Mouse (Mus musculus): ENCODE measurements at regions not wholly inside any gene's neighbourhood (a gene's known extent, or its start where the extent isn't known, plus 50 kb on each side); places are given as distances from the start of the nearest gene placed in this dataset.

DNA sequence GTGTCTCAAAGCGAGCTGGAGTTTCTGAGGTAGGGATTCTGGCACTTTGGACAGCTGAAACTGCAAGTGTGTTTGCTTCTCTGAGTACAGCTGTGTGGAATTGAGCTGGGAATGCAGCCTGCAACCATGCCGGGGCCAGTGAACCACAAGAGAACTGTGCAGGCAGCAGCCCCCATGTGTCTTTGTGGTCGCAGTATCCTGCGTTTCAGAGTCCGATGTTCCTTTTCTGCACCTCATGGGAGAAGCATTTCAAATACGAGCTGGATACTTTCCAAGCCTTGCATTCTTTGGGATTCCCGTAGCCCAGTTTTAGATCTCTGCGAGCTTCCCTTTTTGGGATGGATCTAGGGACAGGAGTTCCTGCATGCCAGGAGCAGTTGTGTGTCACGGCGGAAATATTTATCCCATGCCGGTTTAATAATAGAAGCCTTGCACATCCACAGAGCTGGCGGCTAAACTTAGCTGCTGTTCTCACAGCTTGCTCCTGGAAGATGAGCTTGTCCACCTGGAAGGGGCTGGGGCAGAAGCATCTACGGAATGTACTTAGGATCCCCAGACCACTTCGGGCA is 233.3 kb downstream of the Gadd45g start:
- H3K36me3 ChIP-seq = no peaks in the 10 kb centered on the region
- no peak overlapping the region for H3K27ac ChIP-seq (replicated peaks)
- 0 out of 2 replicates have a peak, but pooled peaks cover 7% of the 10 kb centered on the region for H3K4me1 ChIP-seq
- WGBS = 56% methylated on average over 14 of the region's 14 CpGs
- no peaks in the 10 kb centered on the region for H3K27me3 ChIP-seq (replicated peaks)
- H3K4me3 ChIP-seq (replicated peaks) = no peak overlapping the region
- no peak for ATAC-seq (ENCODE audit: low FRiP score)
- no peak overlapping the region for H3K9ac ChIP-seq (replicated peaks)
- peak overlapping the region; percentile 20; the same call in 1 of the 2 replicates for H3K4me2 ChIP-seq
- no peaks in the 10 kb centered on the region for H3K9me3 ChIP-seq (replicated peaks)

GRCm38 (mm10) chr13:52083601-52084455 is 237.3 kb downstream of the Gadd45g start:
- no peaks in the 10 kb centered on the region for H3K9me3 ChIP-seq (replicated peaks)
- no peak overlapping the region for H3K27ac ChIP-seq (replicated peaks)
- no peak overlapping the region for H3K9ac ChIP-seq (replicated peaks)
- 71% methylated on average over 9 of the region's 9 CpGs for WGBS
- H3K27me3 ChIP-seq (replicated peaks) = no peaks in the 10 kb centered on the region
- ATAC-seq (ENCODE audit: low FRiP score) = no peak
- no peak overlapping the region for H3K4me3 ChIP-seq (replicated peaks)
- 0 out of 2 replicates have a peak, but pooled peaks cover 7% of the 10 kb centered on the region for H3K4me1 ChIP-seq
- H3K36me3 ChIP-seq = no peaks in the 10 kb centered on the region
- no peak overlapping the region for H3K4me2 ChIP-seq

- Histone ChIP-seq H3K36me3 (no peaks in the 10 kb centered on the region), H3K27me3 (replicated peaks) (no peaks in the 10 kb centered on the region), H3K27ac (replicated peaks) (no peak overlapping the region), H3K9ac (replicated peaks) (no peak overlapping the region), H3K4me1 (0 out of 2 replicates have a peak, but pooled peaks cover under 1% of the 10 kb centered on the region), H3K9me3 (replicated peaks) (no peaks in the 10 kb centered on the region), H3K4me2 (no peak overlapping the region), H3K4me3 (replicated peaks) (no peak overlapping the region)
- ATAC-seq (ENCODE audit: low FRiP score) = no peak
- WGBS = 28% methylated on average over 3 of the region's 3 CpGs
These were observed 238.6 kb downstream of the Gadd45g start for GRCm38 (mm10) chr13:52085110-52085509.

DNA sequence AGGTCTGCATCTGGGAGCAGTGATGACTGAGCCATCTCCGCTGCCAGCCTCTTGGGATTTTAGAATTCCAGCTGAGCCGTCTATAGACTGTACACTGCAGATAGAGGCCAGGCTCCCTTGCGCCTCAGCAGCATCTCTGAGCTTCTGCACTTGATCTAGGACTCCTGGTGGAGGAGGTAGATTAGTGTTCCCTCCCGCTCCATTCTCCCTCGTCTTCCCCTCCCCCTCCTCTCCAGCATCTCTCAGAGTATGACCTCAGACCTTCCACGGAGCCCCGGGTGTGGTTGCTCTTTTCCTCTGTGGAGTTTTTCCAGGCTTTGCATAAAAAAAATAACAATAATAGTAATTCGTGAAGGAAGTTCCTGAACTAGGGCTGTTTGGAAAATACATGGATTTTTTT is 241.8 kb downstream of the Gadd45g start:
- H3K27me3 ChIP-seq (replicated peaks) = no peaks in the 10 kb centered on the region
- H3K36me3 ChIP-seq = no peaks in the 10 kb centered on the region
- WGBS = 48% methylated on average over 8 of the region's 8 CpGs
- H3K4me3 ChIP-seq (replicated peaks) = no peak overlapping the region
- H3K9ac ChIP-seq (replicated peaks) = no peak overlapping the region
- H3K4me1 ChIP-seq = no peaks in the 10 kb centered on the region
- no peak overlapping the region for H3K27ac ChIP-seq (replicated peaks)
- H3K4me2 ChIP-seq = no peak overlapping the region
- H3K9me3 ChIP-seq (replicated peaks) = no peaks in the 10 kb centered on the region
- no peak for ATAC-seq (ENCODE audit: low FRiP score)

GRCm38 (mm10) chr13:52090365-52090764 is 243.9 kb downstream of the Gadd45g start:
- 73% methylated on average over 4 of the region's 4 CpGs for WGBS
- H3K27me3 ChIP-seq (replicated peaks) = no peaks in the 10 kb centered on the region
- no peak for ATAC-seq (ENCODE audit: low FRiP score)
- no peak overlapping the region for H3K27ac ChIP-seq (replicated peaks)
- no peaks in the 10 kb centered on the region for H3K36me3 ChIP-seq
- no peaks in the 10 kb centered on the region for H3K4me1 ChIP-seq
- H3K9ac ChIP-seq (replicated peaks) = no peak overlapping the region
- no peaks in the 10 kb centered on the region for H3K9me3 ChIP-seq (replicated peaks)
- H3K4me2 ChIP-seq = no peak overlapping the region
- H3K4me3 ChIP-seq (replicated peaks) = no peak overlapping the region

DNA sequence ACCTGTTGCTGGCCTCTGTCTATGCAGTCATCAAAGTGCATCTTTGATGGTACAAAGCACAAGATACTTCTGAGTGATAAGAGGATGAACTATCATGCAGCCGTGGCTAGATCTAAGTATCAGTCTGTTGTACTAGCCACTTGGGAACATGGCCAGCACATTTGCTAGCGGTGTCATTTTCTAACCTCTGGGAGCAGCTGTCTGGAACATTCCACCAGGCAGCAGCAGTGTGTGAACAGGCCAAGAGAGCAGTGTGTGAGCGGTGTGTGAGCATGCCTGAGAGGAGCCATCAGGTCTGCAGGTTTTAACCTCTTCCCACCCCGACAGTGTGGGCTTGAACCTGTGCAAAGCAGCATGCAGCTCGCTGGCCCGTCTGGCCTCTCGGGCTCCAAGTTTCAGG is 248.3 kb downstream of the Gadd45g start:
- no peaks in the 10 kb centered on the region; the same call in 1 of the 2 replicates for H3K27me3 ChIP-seq (replicated peaks)
- H3K4me3 ChIP-seq (replicated peaks) = no peak overlapping the region
- no peaks in the 10 kb centered on the region for H3K36me3 ChIP-seq
- ATAC-seq (ENCODE audit: low FRiP score) = no peak
- H3K4me1 ChIP-seq = no peaks in the 10 kb centered on the region
- 80% methylated on average over 7 of the region's 7 CpGs for WGBS
- no peak overlapping the region for H3K27ac ChIP-seq (replicated peaks)
- H3K9me3 ChIP-seq (replicated peaks) = no peaks in the 10 kb centered on the region
- H3K4me2 ChIP-seq = no peak overlapping the region
- no peak overlapping the region for H3K9ac ChIP-seq (replicated peaks)

GRCm38 (mm10) chr13:52096506-52096905 is 250.0 kb downstream of the Gadd45g start:
- Histone ChIP-seq H3K9ac (replicated peaks) (no peak overlapping the region), H3K4me3 (replicated peaks) (no peak overlapping the region), H3K27me3 (replicated peaks) (no peaks in the 10 kb centered on the region; the same call in 1 of the 2 replicates), H3K9me3 (replicated peaks) (no peaks in the 10 kb centered on the region), H3K36me3 (no peaks in the 10 kb centered on the region), H3K4me2 (no peak overlapping the region), H3K27ac (replicated peaks) (no peak overlapping the region), H3K4me1 (peaks cover 5% of the 10 kb centered on the region; the same call in 1 of the 2 replicates)
- 75% methylated on average over 7 of the region's 7 CpGs for WGBS
- no peak for ATAC-seq (ENCODE audit: low FRiP score)

- Histone ChIP-seq H3K36me3 (no peaks in the 10 kb centered on the region), H3K4me3 (replicated peaks) (no peak overlapping the region), H3K9ac (replicated peaks) (no peak overlapping the region), H3K27ac (replicated peaks) (no peak overlapping the region), H3K9me3 (replicated peaks) (no peaks in the 10 kb centered on the region), H3K27me3 (replicated peaks) (peaks cover 3% of the 10 kb centered on the region; the same call in 1 of the 2 replicates), H3K4me2 (no peak overlapping the region), H3K4me1 (peaks cover 20% of the 10 kb centered on the region)
- WGBS = 45% methylated on average over 9 of the region's 9 CpGs
- no peak for ATAC-seq (ENCODE audit: low FRiP score)
These were observed 259.6 kb downstream of the Gadd45g start for GRCm38 (mm10) chr13:52105989-52106642.

DNA sequence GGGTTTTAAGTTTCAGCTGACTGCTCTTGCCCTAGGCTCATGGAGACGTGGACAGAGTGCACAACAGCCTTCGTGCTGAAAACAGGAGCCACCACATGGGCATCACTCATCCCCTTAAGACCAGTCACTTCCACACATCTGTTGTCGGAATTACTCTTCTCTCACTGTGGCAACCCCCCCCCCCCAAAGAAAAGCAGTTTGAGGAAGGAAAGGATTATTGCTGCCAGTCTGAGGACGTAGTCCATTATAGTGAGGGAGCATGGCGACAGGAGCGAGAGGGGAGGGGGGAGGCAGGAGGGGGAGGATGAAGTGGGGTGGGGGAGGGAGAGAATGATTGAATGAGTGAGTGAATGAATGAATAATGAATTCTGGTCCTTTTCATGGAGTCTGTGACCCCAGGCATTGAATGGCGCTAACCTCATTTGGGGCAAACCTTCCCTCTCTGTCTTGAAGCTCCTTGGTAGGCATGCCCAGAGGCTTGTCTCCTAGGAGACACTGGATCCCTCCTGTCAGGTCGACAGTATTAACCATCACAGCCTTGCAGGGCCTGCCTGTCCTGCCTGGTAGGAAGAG is 262.0 kb downstream of the Gadd45g start:
- Histone ChIP-seq H3K9ac (replicated peaks) (no peak overlapping the region), H3K9me3 (replicated peaks) (no peaks in the 10 kb centered on the region), H3K36me3 (no peaks in the 10 kb centered on the region), H3K27ac (replicated peaks) (no peak overlapping the region), H3K4me1 (peaks cover 29% of the 10 kb centered on the region), H3K4me2 (no peak overlapping the region), H3K27me3 (replicated peaks) (no peaks in the 10 kb centered on the region; the same call in 1 of the 2 replicates), H3K4me3 (replicated peaks) (no peak overlapping the region)
- ATAC-seq (ENCODE audit: low FRiP score) = no peak
- 10% methylated on average over 8 of the region's 8 CpGs for WGBS

GRCm38 (mm10) chr13:52109039-52109759 is 262.7 kb downstream of the Gadd45g start:
- Histone ChIP-seq H3K4me2 (no peak overlapping the region), H3K27me3 (replicated peaks) (no peaks in the 10 kb centered on the region; the same call in 1 of the 2 replicates)

GRCm38 (mm10) chr13:52110750-52111149 is 264.3 kb downstream of the Gadd45g start:
- Histone ChIP-seq H3K4me2 (no peak overlapping the region), H3K9me3 (replicated peaks) (no peaks in the 10 kb centered on the region), H3K4me1 (peaks cover 34% of the 10 kb centered on the region), H3K4me3 (replicated peaks) (no peak overlapping the region), H3K36me3 (no peaks in the 10 kb centered on the region), H3K27ac (replicated peaks) (no peak overlapping the region), H3K9ac (replicated peaks) (no peak overlapping the region), H3K27me3 (replicated peaks) (no peaks in the 10 kb centered on the region; the same call in 1 of the 2 replicates)
- no peak for ATAC-seq (ENCODE audit: low FRiP score)
- 70% methylated on average over 9 of the region's 9 CpGs for WGBS

More at GRCm38 (mm10) chr13:52109039-52109759, 262.7 kb downstream of the Gadd45g start:
- Histone ChIP-seq H3K9me3 (replicated peaks) (no peaks in the 10 kb centered on the region), H3K4me1 (peaks cover 34% of the 10 kb centered on the region), H3K9ac (replicated peaks) (no peak overlapping the region), H3K4me3 (replicated peaks) (no peak overlapping the region), H3K27ac (replicated peaks) (no peak overlapping the region), H3K36me3 (no peaks in the 10 kb centered on the region)
- WGBS = 50% methylated on average over 17 of the region's 17 CpGs
- ATAC-seq (ENCODE audit: low FRiP score) = no peak
